Mouse (Mus musculus): ENCODE results near the gene Map3k6. TPM values are rescaled to one million over a fixed set of nuclear protein-coding genes. Genes with fewer than 3 reads are reported as not detected.

Map3k6 gene
- polyA plus RNA-seq, 1 experiment from 2014 or later, result 2.8 TPM

DNA sequence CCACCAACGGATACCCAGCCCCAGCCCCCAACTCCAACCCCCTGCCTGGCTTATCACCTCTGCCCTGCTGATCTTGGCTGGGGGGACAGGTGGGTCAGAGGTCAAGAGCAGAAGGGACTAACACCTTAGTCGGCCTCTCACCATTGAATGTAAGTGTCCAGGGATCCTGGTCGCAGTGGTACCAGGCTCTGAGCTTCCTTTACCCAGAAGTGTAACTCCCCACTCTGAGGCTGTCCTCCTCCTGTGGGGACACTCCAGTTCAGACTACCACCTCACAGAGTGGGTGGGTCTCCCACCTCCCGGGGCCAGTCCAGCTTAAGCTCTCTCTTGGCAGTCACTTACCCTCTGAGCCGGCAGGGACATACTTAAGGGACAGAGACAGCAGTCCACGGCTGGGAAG, 14.8 kb downstream of the Map3k6 start:
- peaks cover 17% of the 10 kb centered on the region for H3K27me3 ChIP-seq (ENCODE audit: control insufficient read depth, insufficient read depth, low read depth, low read length)
- no peak overlapping the region for H3K27ac ChIP-seq (ENCODE audit: low read length)
- 64% methylated on average over 6 of the region's 6 CpGs for WGBS
- H3K9me3 ChIP-seq (replicated peaks; ENCODE audit: control insufficient read depth, low read length, poor library complexity, severe bottlenecking), result no peaks in the 10 kb centered on the region
- no peak overlapping the region for H3K9ac ChIP-seq (ENCODE audit: low read depth, low read length)
- H3K36me3 ChIP-seq (ENCODE audit: control insufficient read depth, insufficient read depth, low read length), result no peaks in the 10 kb centered on the region
- peaks cover 4% of the 10 kb centered on the region; the same call in 1 of the 2 replicates for H3K4me1 ChIP-seq (ENCODE audit: control insufficient read depth, insufficient read depth, low read length)
- no peak for ATAC-seq
- H3K4me3 ChIP-seq (ENCODE audit: low read depth, low read length), result no peak overlapping the region
- H3K4me2 ChIP-seq (ENCODE audit: low read length), result no peak overlapping the region

DNA sequence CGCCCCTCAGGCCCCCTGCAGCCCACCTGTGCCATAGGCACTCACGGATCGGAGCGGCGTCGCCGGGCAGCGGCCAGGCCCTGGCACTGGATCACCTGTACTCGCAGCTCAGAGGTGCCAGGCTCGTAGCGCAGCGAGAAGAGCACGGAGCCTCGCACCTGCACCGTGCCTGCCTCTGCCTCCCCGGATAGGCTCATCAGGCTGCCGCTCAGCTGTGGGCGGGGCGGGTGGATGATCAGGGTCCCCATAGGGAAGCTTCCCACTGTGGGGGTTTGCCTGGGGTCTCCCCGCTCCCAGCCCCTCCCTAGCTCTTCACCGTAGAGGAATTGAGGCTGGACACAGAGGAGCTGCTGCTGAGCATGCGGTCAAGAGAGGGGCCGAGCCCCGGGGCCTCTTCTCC, 16.2 kb downstream of the Map3k6 start:
- Histone ChIP-seq H3K27me3 (ENCODE audit: control insufficient read depth, insufficient read depth, low read depth, low read length) (peaks cover 8% of the 10 kb centered on the region), H3K4me1 (ENCODE audit: control insufficient read depth, insufficient read depth, low read length) (no peaks in the 10 kb centered on the region), H3K36me3 (ENCODE audit: control insufficient read depth, insufficient read depth, low read length) (no peaks in the 10 kb centered on the region), H3K4me2 (ENCODE audit: low read length) (no peak overlapping the region), H3K4me3 (ENCODE audit: low read depth, low read length) (no peak overlapping the region), H3K9me3 (replicated peaks; ENCODE audit: control insufficient read depth, low read length, poor library complexity, severe bottlenecking) (no peaks in the 10 kb centered on the region), H3K27ac (ENCODE audit: low read length) (no peak overlapping the region), H3K9ac (ENCODE audit: low read depth, low read length) (no peak overlapping the region)
- ATAC-seq, result no peak
- WGBS, result 15% methylated on average over 23 of the region's 24 CpGs

- no peak overlapping the region for H3K4me2 ChIP-seq (ENCODE audit: low read length)
- whole genome bisulfite sequencing, result 39% methylated on average over 12 of the region's 12 CpGs
Measured at GRCm38 (mm10) chr4:133257230-133257629, 16.6 kb downstream of the Map3k6 start.

GRCm38 (mm10) chr4:133257798-133258408, 17.3 kb downstream of the Map3k6 start:
- Histone ChIP-seq H3K27ac (ENCODE audit: low read length) (no peak overlapping the region), H3K36me3 (ENCODE audit: control insufficient read depth, insufficient read depth, low read length) (no peaks in the 10 kb centered on the region), H3K4me3 (ENCODE audit: low read depth, low read length) (no peak overlapping the region), H3K9ac (ENCODE audit: low read depth, low read length) (no peak overlapping the region), H3K4me2 (ENCODE audit: low read length) (no peak overlapping the region), H3K27me3 (ENCODE audit: control insufficient read depth, insufficient read depth, low read depth, low read length) (no peaks in the 10 kb centered on the region; the same call in 1 of the 2 replicates), H3K9me3 (replicated peaks; ENCODE audit: control insufficient read depth, low read length, poor library complexity, severe bottlenecking) (no peaks in the 10 kb centered on the region), H3K4me1 (ENCODE audit: control insufficient read depth, insufficient read depth, low read length) (no peaks in the 10 kb centered on the region)
- WGBS, result 83% methylated on average over 12 of the region's 12 CpGs
- ATAC-seq, result no peak

More at GRCm38 (mm10) chr4:133257230-133257629, 16.6 kb downstream of the Map3k6 start:
- Histone ChIP-seq H3K9me3 (replicated peaks; ENCODE audit: control insufficient read depth, low read length, poor library complexity, severe bottlenecking) (no peaks in the 10 kb centered on the region), H3K4me3 (ENCODE audit: low read depth, low read length) (no peak overlapping the region), H3K9ac (ENCODE audit: low read depth, low read length) (no peak overlapping the region), H3K4me1 (ENCODE audit: control insufficient read depth, insufficient read depth, low read length) (no peaks in the 10 kb centered on the region), H3K36me3 (ENCODE audit: control insufficient read depth, insufficient read depth, low read length) (no peaks in the 10 kb centered on the region), H3K27ac (ENCODE audit: low read length) (no peak overlapping the region), H3K27me3 (ENCODE audit: control insufficient read depth, insufficient read depth, low read depth, low read length) (peaks cover 4% of the 10 kb centered on the region; the same call in 1 of the 2 replicates)
- ATAC-seq, result no peak

GRCm38 (mm10) chr4:133261641-133262374, 21.2 kb downstream of the Map3k6 start:
- H3K27ac ChIP-seq (ENCODE audit: low read length), result no peak overlapping the region
- no peaks in the 10 kb centered on the region for H3K9me3 ChIP-seq (replicated peaks; ENCODE audit: control insufficient read depth, low read length, poor library complexity, severe bottlenecking)
- no peak overlapping the region for H3K4me2 ChIP-seq (ENCODE audit: low read length)
- no peak overlapping the region for H3K4me3 ChIP-seq (ENCODE audit: low read depth, low read length)
- peaks cover 31% of the 10 kb centered on the region for H3K36me3 ChIP-seq (ENCODE audit: control insufficient read depth, insufficient read depth, low read length)
- H3K4me1 ChIP-seq (ENCODE audit: control insufficient read depth, insufficient read depth, low read length), result no peaks in the 10 kb centered on the region
- H3K27me3 ChIP-seq (ENCODE audit: control insufficient read depth, insufficient read depth, low read depth, low read length), result no peaks in the 10 kb centered on the region
- no peak overlapping the region for H3K9ac ChIP-seq (ENCODE audit: low read depth, low read length)
- WGBS, result 55% methylated on average over 10 of the region's 10 CpGs
- no peak for ATAC-seq

DNA sequence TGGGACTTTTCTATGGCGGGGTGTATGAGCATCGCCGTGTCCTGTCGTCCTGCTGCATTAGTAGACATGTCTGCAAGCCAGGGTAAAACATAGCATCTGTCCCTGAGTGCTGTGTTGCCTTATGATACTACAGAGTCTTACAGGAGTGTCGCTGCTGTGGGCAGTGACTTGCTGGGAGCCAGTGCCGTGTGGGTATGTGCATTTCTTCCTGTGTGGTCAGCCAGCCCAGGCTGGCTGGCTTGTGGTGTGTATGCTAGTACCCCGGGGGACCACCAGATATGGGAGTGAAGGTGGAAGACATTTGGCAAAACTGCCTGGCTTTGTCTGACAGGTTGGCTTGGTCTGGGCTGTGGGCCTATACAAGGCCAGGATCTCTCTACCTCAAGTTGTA, 21.8 kb downstream of the Map3k6 start:
- Histone ChIP-seq H3K9me3 (replicated peaks; ENCODE audit: control insufficient read depth, low read length, poor library complexity, severe bottlenecking) (no peaks in the 10 kb centered on the region), H3K36me3 (ENCODE audit: control insufficient read depth, insufficient read depth, low read length) (peaks cover 35% of the 10 kb centered on the region), H3K9ac (ENCODE audit: low read depth, low read length) (no peak overlapping the region), H3K4me3 (ENCODE audit: low read depth, low read length) (no peak overlapping the region), H3K27ac (ENCODE audit: low read length) (no peak overlapping the region), H3K27me3 (ENCODE audit: control insufficient read depth, insufficient read depth, low read depth, low read length) (no peaks in the 10 kb centered on the region), H3K4me2 (ENCODE audit: low read length) (no peak overlapping the region), H3K4me1 (ENCODE audit: control insufficient read depth, insufficient read depth, low read length) (no peaks in the 10 kb centered on the region)
- 75% methylated on average over 7 of the region's 7 CpGs for WGBS
- ATAC-seq, result no peak

DNA sequence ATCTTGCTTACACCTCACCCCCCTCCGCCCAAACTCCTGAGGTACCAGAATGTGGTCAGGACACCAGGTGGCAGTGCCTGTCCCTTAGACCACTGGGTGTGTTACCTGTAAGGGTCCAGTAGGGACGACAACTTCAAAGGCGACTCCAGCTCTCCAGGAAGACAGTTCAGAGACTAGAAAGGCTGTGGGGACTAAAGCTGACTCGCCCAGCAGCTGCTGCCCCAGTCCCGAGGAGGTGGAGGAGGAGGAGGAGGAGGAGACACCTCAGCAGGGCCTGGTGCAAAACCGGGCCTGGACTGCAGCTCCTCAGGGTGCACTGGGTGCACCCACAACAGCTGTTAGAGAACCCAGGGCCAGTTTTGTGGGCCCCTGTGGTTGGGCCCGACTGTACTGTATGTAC, 22.3 kb downstream of the Map3k6 start, which contains the start of gene Sytl1:
Gene Sytl1, minus strand, starts transcription at position 232 of the 400 bp plus-strand sequence.
- Histone ChIP-seq H3K4me1 (ENCODE audit: control insufficient read depth, insufficient read depth, low read length) (no peaks in the 10 kb centered on the region), H3K4me2 (ENCODE audit: low read length) (no peak within 1 kb of the TSS), H3K27me3 (ENCODE audit: control insufficient read depth, insufficient read depth, low read depth, low read length) (no peaks in the 10 kb centered on the region), H3K9me3 (replicated peaks; ENCODE audit: control insufficient read depth, low read length, poor library complexity, severe bottlenecking) (no peaks in the 10 kb centered on the region), H3K9ac (ENCODE audit: low read depth, low read length) (no peak within 1 kb of the TSS), H3K4me3 (ENCODE audit: low read depth, low read length) (no peak within 1 kb of the TSS), H3K36me3 (ENCODE audit: control insufficient read depth, insufficient read depth, low read length) (peaks cover 40% of the 10 kb centered on the region), H3K27ac (ENCODE audit: low read length) (no peak within 1 kb of the TSS)
- no peak for ATAC-seq
- 43% methylated on average over 7 of the region's 7 CpGs for WGBS

DNA sequence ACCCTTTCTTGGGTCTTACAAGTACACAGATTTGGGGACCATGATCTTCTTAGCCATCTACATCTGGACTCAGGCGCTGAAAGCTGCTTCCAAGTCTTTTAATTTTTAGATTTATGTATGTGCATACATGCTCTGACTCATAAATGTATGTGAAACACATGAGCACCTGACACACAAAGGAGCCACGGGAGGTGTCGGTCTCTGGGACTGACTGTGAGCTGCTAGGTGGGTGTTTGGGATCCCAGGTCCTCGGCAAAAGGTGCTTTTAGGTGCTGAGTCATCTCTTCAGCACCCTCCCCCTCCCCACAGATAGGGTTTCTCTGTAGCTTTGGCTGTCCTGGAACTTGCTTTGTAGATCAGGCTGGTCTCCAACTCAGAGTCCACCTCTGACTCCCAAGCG, 23.1 kb downstream of the Map3k6 start:
- Histone ChIP-seq H3K4me3 (ENCODE audit: low read depth, low read length) (no peak overlapping the region), H3K9ac (ENCODE audit: low read depth, low read length) (no peak overlapping the region), H3K4me2 (ENCODE audit: low read length) (no peak overlapping the region), H3K27me3 (ENCODE audit: control insufficient read depth, insufficient read depth, low read depth, low read length) (no peaks in the 10 kb centered on the region), H3K4me1 (ENCODE audit: control insufficient read depth, insufficient read depth, low read length) (no peaks in the 10 kb centered on the region), H3K27ac (ENCODE audit: low read length) (no peak overlapping the region), H3K9me3 (replicated peaks; ENCODE audit: control insufficient read depth, low read length, poor library complexity, severe bottlenecking) (no peaks in the 10 kb centered on the region), H3K36me3 (ENCODE audit: control insufficient read depth, insufficient read depth, low read length) (peaks cover 45% of the 10 kb centered on the region)
- WGBS, result 96% methylated on average over 5 of the region's 5 CpGs
- ATAC-seq, result no peak

GRCm38 (mm10) chr4:133264559-133264958, 23.9 kb downstream of the Map3k6 start:
- Histone ChIP-seq H3K4me1 (ENCODE audit: control insufficient read depth, insufficient read depth, low read length) (no peaks in the 10 kb centered on the region), H3K36me3 (ENCODE audit: control insufficient read depth, insufficient read depth, low read length) (peaks cover 45% of the 10 kb centered on the region), H3K4me2 (ENCODE audit: low read length) (no peak overlapping the region), H3K9me3 (replicated peaks; ENCODE audit: control insufficient read depth, low read length, poor library complexity, severe bottlenecking) (no peaks in the 10 kb centered on the region), H3K9ac (ENCODE audit: low read depth, low read length) (no peak overlapping the region), H3K27ac (ENCODE audit: low read length) (no peak overlapping the region), H3K4me3 (ENCODE audit: low read depth, low read length) (no peak overlapping the region), H3K27me3 (ENCODE audit: control insufficient read depth, insufficient read depth, low read depth, low read length) (no peaks in the 10 kb centered on the region)
- 98% methylated on average over 2 of the region's 2 CpGs for WGBS
- ATAC-seq, result no peak

Data from midbrain, embryonic 16.5 days (tissue).